Mouse (Mus musculus) hindbrain, embryonic 10.5 days (tissue): ENCODE measurements at regions not wholly inside any gene's neighbourhood (a gene's known extent, or its start where the extent isn't known, plus 50 kb on each side); places are given as distances from the start of the nearest gene placed in this dataset.

ENCODE experiments used
- DNase-seq: peaks from one replicate; pipeline ENCODE4 v3.0.0-alpha.2; 2017; ENCODE audit warnings: low spot score
- H3K27ac ChIP-seq: fragments of 300-500 bp; sonication (generic); 2 replicates; pipeline ENCODE4 v1.5.1; 2016; ENCODE audit warnings: mild to moderate bottlenecking, moderate library complexity
- H3K27me3 ChIP-seq: fragments of 300-500 bp; sonication (generic); 2 replicates; pipeline ENCODE4 v1.6.1; 2016; ENCODE audit warnings: mild to moderate bottlenecking; ENCODE audit not compliant: poor library complexity, insufficient read depth, severe bottlenecking
- H3K36me3 ChIP-seq: fragments of 300-500 bp; sonication (generic); 2 replicates; pipeline ENCODE4 v1.6.1; 2016; ENCODE audit warnings: mild to moderate bottlenecking, moderate library complexity
- H3K4me1 ChIP-seq: fragments of 300-500 bp; sonication (generic); replicated peaks from 2 replicates; pipeline ENCODE4 v1.6.1; 2016; ENCODE audit warnings: mild to moderate bottlenecking
- H3K4me3 ChIP-seq: fragments of 300-500 bp; sonication (generic); 2 replicates; pipeline ENCODE4 v1.5.1; 2016; ENCODE audit warnings: mild to moderate bottlenecking, moderate library complexity
- H3K9me3 ChIP-seq: fragments of 300-500 bp; sonication (generic); 2 replicates; pipeline ENCODE4 v1.6.1; 2016; ENCODE audit warnings: mild to moderate bottlenecking, moderate library complexity
- WGBS: fragments of 180-500 bp; shearing (Covaris S2); methylation state at CpG from one replicate; pipeline ENCODE4 v1.1.7; 2016; 5-methylcytosine and 5-hydroxymethylcytosine counted together

GRCm38 (mm10) chr17:47208886-47209585, 159.7 kb upstream of the Mrps10 start:
- DNase-seq = no peak
- no peaks in the 10 kb centered on the region for H3K27me3 ChIP-seq
- no peak overlapping the region for H3K27ac ChIP-seq
- no peak overlapping the region for H3K4me3 ChIP-seq
- no peaks in the 10 kb centered on the region for H3K9me3 ChIP-seq
- H3K4me1 ChIP-seq = peaks cover 6% of the 10 kb centered on the region; the same call in 1 of the 2 replicates
- WGBS = 92% methylated on average over 16 of the region's 16 CpGs
- 0 out of 2 replicates have a peak, but pooled peaks cover 10% of the 10 kb centered on the region for H3K36me3 ChIP-seq

DNA sequence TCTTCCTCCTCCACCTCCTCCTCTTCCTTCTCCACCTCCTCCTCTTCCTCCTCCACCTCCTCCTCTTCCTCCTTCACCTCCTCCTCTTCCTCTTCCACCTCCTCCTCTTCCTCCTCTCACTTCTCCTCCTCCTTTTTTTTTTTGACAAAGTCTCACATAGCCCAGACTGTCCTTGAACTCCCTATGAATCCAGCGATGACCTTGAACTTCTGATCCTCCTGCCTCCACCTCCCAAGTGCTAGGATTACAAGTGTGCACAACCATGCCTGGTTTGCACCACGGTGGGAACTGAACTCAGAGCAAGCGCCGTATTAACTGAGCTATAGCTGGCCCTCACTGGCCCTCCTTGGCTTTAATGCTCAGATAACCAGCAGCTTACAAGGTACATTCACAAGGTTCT, 161.2 kb upstream of the Mrps10 start:
- H3K27ac ChIP-seq = no peak overlapping the region
- no peaks in the 10 kb centered on the region for H3K27me3 ChIP-seq
- DNase-seq = no peak
- H3K4me1 ChIP-seq = peaks cover 10% of the 10 kb centered on the region; the same call in 1 of the 2 replicates
- no peaks in the 10 kb centered on the region for H3K9me3 ChIP-seq
- H3K4me3 ChIP-seq = no peak overlapping the region
- 96% methylated on average over 4 of the region's 4 CpGs for WGBS
- 0 out of 2 replicates have a peak, but pooled peaks cover 3% of the 10 kb centered on the region for H3K36me3 ChIP-seq

- DNase-seq = no peak
- WGBS = 85% methylated on average over 7 of the region's 7 CpGs
- H3K36me3 ChIP-seq = no peaks in the 10 kb centered on the region
- H3K9me3 ChIP-seq = no peaks in the 10 kb centered on the region
- no peaks in the 10 kb centered on the region for H3K27me3 ChIP-seq
- peaks cover 13% of the 10 kb centered on the region; the same call in 1 of the 2 replicates for H3K4me1 ChIP-seq
- no peak overlapping the region for H3K27ac ChIP-seq
- no peak overlapping the region for H3K4me3 ChIP-seq
These were observed 164.1 kb upstream of the Mrps10 start for GRCm38 (mm10) chr17:47204470-47205162.

- no peak for DNase-seq
- Histone ChIP-seq H3K36me3 (peaks cover 5% of the 10 kb centered on the region; the same call in 1 of the 2 replicates), H3K27ac (no peak overlapping the region), H3K9me3 (0 out of 2 replicates have a peak, but pooled peaks cover 7% of the 10 kb centered on the region), H3K27me3 (no peaks in the 10 kb centered on the region), H3K4me1 (peaks cover 42% of the 10 kb centered on the region), H3K4me3 (no peak overlapping the region)
- WGBS = 82% methylated on average over 10 of the region's 10 CpGs
These were observed 169.5 kb upstream of the Mrps10 start for GRCm38 (mm10) chr17:47199206-47199605.

DNA sequence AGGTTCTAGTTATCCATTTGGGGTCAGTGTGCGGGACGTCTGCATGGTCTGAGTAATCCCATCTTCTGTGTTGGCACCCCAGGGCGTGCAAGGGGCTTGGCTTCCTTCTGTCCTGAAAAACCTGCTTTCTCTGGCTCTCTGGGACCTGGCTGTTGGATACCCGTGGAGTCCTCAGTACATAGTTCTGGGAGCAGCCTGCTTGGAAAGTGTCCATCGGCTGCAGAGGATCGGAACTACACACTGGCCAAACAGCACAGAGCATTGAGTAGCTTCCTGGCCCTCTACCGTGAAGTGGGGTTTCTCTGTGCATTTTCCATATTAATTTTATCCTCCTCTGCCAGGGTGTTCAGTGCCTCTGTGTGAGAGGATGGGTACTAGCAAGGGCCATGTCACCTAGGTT, 170.7 kb upstream of the Mrps10 start:
- Histone ChIP-seq H3K4me1 (peaks cover 36% of the 10 kb centered on the region), H3K4me3 (no peak overlapping the region), H3K27me3 (no peaks in the 10 kb centered on the region), H3K27ac (peak overlapping the region; percentile 40; the same call in 1 of the 2 replicates), H3K9me3 (0 out of 2 replicates have a peak, but pooled peaks cover 9% of the 10 kb centered on the region), H3K36me3 (peaks cover 17% of the 10 kb centered on the region)
- DNase-seq = no peak
- 62% methylated on average over 7 of the region's 7 CpGs for WGBS

DNA sequence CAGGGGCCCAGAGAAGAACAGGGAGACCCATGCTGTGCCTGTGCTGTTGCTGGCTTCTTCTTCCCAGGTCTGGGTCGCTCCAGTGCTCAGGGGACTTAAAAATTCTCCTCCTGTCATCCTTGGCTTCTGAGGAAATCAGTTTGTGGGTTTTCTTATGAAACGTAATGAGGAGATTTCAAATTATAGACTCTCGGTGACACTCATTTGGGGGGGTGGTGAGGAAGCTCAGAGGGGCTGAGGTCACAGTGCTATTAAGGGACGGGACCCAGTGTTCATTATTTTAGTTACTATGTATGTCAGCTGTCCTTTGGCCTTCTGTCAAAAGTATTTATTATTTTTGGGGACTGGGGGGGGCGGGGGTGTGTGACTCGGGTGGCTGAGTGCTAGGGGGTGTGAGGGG, 171.7 kb upstream of the Mrps10 start:
- Histone ChIP-seq H3K4me1 (peaks cover 33% of the 10 kb centered on the region), H3K36me3 (peaks cover 27% of the 10 kb centered on the region), H3K4me3 (no peak overlapping the region), H3K9me3 (0 out of 2 replicates have a peak, but pooled peaks cover 9% of the 10 kb centered on the region), H3K27me3 (no peaks in the 10 kb centered on the region), H3K27ac (peak overlapping the region; percentile 16; the same call in 1 of the 2 replicates)
- DNase-seq = no peak
- WGBS = 56% methylated on average over 6 of the region's 6 CpGs

GRCm38 (mm10) chr17:47195981-47196380, 172.7 kb upstream of the Mrps10 start:
- Histone ChIP-seq H3K4me3 (no peak overlapping the region), H3K27me3 (no peaks in the 10 kb centered on the region), H3K27ac (no peak overlapping the region), H3K4me1 (peaks cover 33% of the 10 kb centered on the region), H3K9me3 (0 out of 2 replicates have a peak, but pooled peaks cover 9% of the 10 kb centered on the region), H3K36me3 (peaks cover 28% of the 10 kb centered on the region)
- WGBS = 80% methylated on average over 7 of the region's 7 CpGs
- no peak for DNase-seq

- Histone ChIP-seq H3K27ac (no peak overlapping the region), H3K4me1 (peaks cover 43% of the 10 kb centered on the region), H3K36me3 (peaks cover 28% of the 10 kb centered on the region), H3K27me3 (no peaks in the 10 kb centered on the region), H3K4me3 (no peak overlapping the region), H3K9me3 (0 out of 2 replicates have a peak, but pooled peaks cover 9% of the 10 kb centered on the region)
- no peak for DNase-seq
- 89% methylated on average over 14 of the region's 14 CpGs for WGBS
These were observed 174.1 kb upstream of the Mrps10 start for GRCm38 (mm10) chr17:47194463-47195012.

DNA sequence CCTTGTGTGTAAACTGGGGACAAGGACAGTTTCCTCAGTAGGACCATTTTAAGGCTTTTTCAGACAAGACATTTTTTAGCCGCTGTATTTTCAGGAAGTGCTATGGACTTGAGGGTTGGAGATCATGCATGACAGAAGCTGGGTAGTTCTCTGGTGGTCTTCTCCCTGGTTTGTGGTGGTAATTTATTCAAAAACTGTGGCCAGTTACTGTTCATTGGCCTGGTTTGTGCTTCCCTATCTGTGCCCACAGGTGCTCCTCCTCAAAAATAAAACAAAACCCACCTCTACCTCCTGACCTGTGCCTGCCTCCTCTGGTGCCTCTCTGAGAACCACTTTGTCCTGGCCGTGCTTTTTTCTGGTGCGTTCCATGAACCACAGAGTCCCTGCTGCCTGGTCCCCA, 177.3 kb upstream of the Mrps10 start:
- WGBS = 92% methylated on average over 3 of the region's 3 CpGs
- Histone ChIP-seq H3K4me1 (peaks cover 15% of the 10 kb centered on the region), H3K9me3 (0 out of 2 replicates have a peak, but pooled peaks cover 9% of the 10 kb centered on the region), H3K36me3 (peaks cover 29% of the 10 kb centered on the region), H3K27me3 (no peaks in the 10 kb centered on the region), H3K27ac (no peak overlapping the region), H3K4me3 (no peak overlapping the region)
- no peak for DNase-seq

DNA sequence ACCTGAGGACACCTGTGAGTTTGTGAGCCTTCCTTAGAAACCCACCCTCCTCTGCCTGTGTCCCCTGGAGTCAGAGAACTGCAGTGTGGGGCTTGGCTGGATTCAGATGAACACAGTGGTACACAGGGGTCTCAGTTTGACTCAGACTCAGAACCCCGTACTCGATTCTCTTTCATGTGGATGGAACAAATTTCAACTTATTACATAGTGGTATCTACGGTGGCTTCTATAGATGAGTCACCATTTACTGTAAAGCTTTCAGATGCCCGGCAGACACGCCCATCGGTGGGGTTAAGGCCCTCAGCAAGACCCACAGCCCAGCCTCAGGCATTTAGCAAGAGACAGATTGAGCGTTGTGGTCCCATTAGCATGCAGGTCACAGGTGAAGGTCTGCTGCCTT, 178.9 kb upstream of the Mrps10 start:
- peaks cover 30% of the 10 kb centered on the region for H3K36me3 ChIP-seq
- 95% methylated on average over 7 of the region's 7 CpGs for WGBS
- no peaks in the 10 kb centered on the region for H3K27me3 ChIP-seq
- DNase-seq = no peak
- no peak overlapping the region for H3K27ac ChIP-seq
- H3K4me1 ChIP-seq = peaks cover 10% of the 10 kb centered on the region
- 0 out of 2 replicates have a peak, but pooled peaks cover 6% of the 10 kb centered on the region for H3K9me3 ChIP-seq
- H3K4me3 ChIP-seq = no peak overlapping the region

- DNase-seq = no peak
- Histone ChIP-seq H3K36me3 (0 out of 2 replicates have a peak, but pooled peaks cover 3% of the 10 kb centered on the region), H3K27ac (no peak overlapping the region), H3K27me3 (no peaks in the 10 kb centered on the region), H3K4me3 (no peak overlapping the region), H3K9me3 (no peaks in the 10 kb centered on the region), H3K4me1 (peaks cover 16% of the 10 kb centered on the region)
- 80% methylated on average over 6 of the region's 6 CpGs for WGBS
These were observed 173.8 kb upstream of the Ubr2 start for GRCm38 (mm10) chr17:47184148-47184547.

DNA sequence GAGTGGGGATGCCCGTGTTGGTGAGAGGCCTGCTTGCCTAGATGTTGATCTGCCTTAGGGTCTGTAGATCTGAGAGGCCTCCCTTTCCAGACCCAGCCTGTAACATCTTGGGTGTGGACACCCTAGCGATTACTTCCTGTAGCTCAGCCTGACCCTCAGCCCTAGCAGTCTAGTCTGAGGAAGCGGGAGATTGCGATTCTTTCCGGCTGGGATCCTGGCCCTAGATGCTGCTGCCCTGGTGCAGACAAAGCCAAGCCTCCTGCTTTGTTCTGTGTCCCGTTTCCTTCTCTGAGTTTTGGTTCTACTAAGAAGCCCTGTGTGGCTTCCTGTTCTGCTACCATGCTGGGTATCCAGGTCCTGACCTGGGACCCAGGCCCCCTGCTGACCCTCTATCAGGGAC, 171.8 kb upstream of the Ubr2 start:
- WGBS = 55% methylated on average over 6 of the region's 6 CpGs
- Histone ChIP-seq H3K9me3 (no peaks in the 10 kb centered on the region), H3K36me3 (0 out of 2 replicates have a peak, but pooled peaks cover 3% of the 10 kb centered on the region), H3K4me3 (no peak overlapping the region), H3K27me3 (no peaks in the 10 kb centered on the region), H3K27ac (peak overlapping the region; percentile 71), H3K4me1 (peaks cover 33% of the 10 kb centered on the region)
- no peak for DNase-seq

- DNase-seq = no peak
- H3K27ac ChIP-seq = no peak overlapping the region
- H3K27me3 ChIP-seq = no peaks in the 10 kb centered on the region
- H3K4me1 ChIP-seq = peaks cover 33% of the 10 kb centered on the region
- 75% methylated on average over 5 of the region's 5 CpGs for WGBS
- H3K9me3 ChIP-seq = no peaks in the 10 kb centered on the region
- H3K4me3 ChIP-seq = no peak overlapping the region
- 0 out of 2 replicates have a peak, but pooled peaks cover 3% of the 10 kb centered on the region for H3K36me3 ChIP-seq
These were observed 169.1 kb upstream of the Ubr2 start for GRCm38 (mm10) chr17:47179410-47179809.
